Mouse (Mus musculus) heart, embryonic 10.5 days (tissue): Measurements from ENCODE around the gene Il2rg. TPM values are rescaled to one million over a fixed set of nuclear protein-coding genes. Genes with fewer than 3 reads are reported as not detected.

Experiments used
- DNase-seq: peaks from one replicate; pipeline ENCODE4 v3.0.0-alpha.2; 2017; ENCODE audit warnings: low spot score
- H3K27ac ChIP-seq: fragments of 300-500 bp; sonication (generic); 2 replicates; pipeline ENCODE4 v1.5.1; 2016; ENCODE audit warnings: mild to moderate bottlenecking
- H3K27me3 ChIP-seq: fragments of 300-500 bp; sonication (generic); 2 replicates; pipeline ENCODE4 v1.6.1; 2016; ENCODE audit warnings: mild to moderate bottlenecking; ENCODE audit not compliant: poor library complexity, insufficient read depth, severe bottlenecking
- H3K36me3 ChIP-seq: fragments of 300-500 bp; sonication (generic); 2 replicates; pipeline ENCODE4 v1.6.1; 2016; ENCODE audit warnings: mild to moderate bottlenecking, moderate library complexity
- H3K4me1 ChIP-seq: fragments of 300-500 bp; sonication (generic); 2 replicates; pipeline ENCODE4 v1.6.1; 2016; ENCODE audit warnings: mild to moderate bottlenecking
- H3K4me3 ChIP-seq: fragments of 300-500 bp; sonication (generic); 2 replicates; pipeline ENCODE4 v1.5.1; 2016; ENCODE audit warnings: mild to moderate bottlenecking, moderate library complexity
- H3K9me3 ChIP-seq: fragments of 300-500 bp; sonication (generic); 2 replicates; pipeline ENCODE4 v1.6.1; 2016; ENCODE audit warnings: mild to moderate bottlenecking, moderate library complexity
- WGBS: fragments of 180-500 bp; shearing (Covaris S2); methylation state at CpG from one replicate; pipeline ENCODE4 v1.1.7; 2016; 5-methylcytosine and 5-hydroxymethylcytosine counted together
- polyA plus RNA-seq: library from polyadenylated mRNA; unstranded; fragments of >200 nt; fragmentation: Nextera tagmentation; extraction: Ambion mirVana; gene quantifications from 2 replicates; pipeline ENCODE4 v1.2.1, GENCODE M21; 2016

The Il2rg gene
- 12.5 and 13.2 TPM in 2 replicates for polyA plus RNA-seq

GRCm38 (mm10) chrX:101268025-101268754 is at the start of gene Il2rg:
Gene Il2rg, minus strand, starts transcription at chrX:101268255.
- H3K4me3 ChIP-seq = 0 out of 2 replicates have a peak within 1 kb of the TSS, but pooled peaks have one; percentile 1
- H3K4me1 ChIP-seq = peaks cover 18% of the 10 kb centered on the region
- no peaks in the 10 kb centered on the region for H3K9me3 ChIP-seq
- 59% methylated on average over 5 of the region's 5 CpGs for WGBS
- H3K27ac ChIP-seq = 0 out of 2 replicates have a peak within 1 kb of the TSS, but pooled peaks have one; percentile 29
- peaks cover 4% of the 10 kb centered on the region; the same call in 1 of the 2 replicates for H3K27me3 ChIP-seq
- DNase-seq = peak; percentile 33
- no peaks in the 10 kb centered on the region for H3K36me3 ChIP-seq

- H3K27me3 ChIP-seq = peaks cover 25% of the 10 kb centered on the region
Observed at GRCm38 (mm10) chrX:101313625-101314359, 45.7 kb upstream of the Il2rg start.

DNA sequence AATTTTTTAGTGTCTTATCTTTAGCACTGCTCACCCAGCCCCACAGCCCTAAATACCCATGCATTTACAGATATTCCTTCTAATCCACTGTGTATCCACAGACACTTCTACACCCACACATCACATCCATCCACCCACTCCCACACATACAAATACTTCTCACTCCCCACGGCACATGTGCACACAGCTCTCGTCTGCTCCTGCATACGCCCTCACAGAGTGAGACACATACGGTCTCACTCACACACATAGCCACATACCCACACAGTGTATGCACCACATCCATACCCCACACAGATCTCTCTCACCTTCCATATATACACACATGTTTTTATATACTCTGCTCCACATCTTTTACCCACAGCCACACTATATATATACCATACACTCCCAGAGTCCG is 41.2 kb upstream of the Il2rg start:
- no peaks in the 10 kb centered on the region for H3K36me3 ChIP-seq
- 88% methylated on average over 5 of the region's 5 CpGs for WGBS
- peaks cover 58% of the 10 kb centered on the region for H3K27me3 ChIP-seq
- H3K27ac ChIP-seq = no peak overlapping the region
- no peak for DNase-seq
- no peaks in the 10 kb centered on the region; the same call in 1 of the 2 replicates for H3K4me1 ChIP-seq
- no peaks in the 10 kb centered on the region for H3K9me3 ChIP-seq
- H3K4me3 ChIP-seq = no peak overlapping the region

More at GRCm38 (mm10) chrX:101313625-101314359, 45.7 kb upstream of the Il2rg start:
- Histone ChIP-seq H3K36me3 (no peaks in the 10 kb centered on the region), H3K27ac (no peak overlapping the region), H3K4me3 (no peak overlapping the region), H3K9me3 (no peaks in the 10 kb centered on the region), H3K4me1 (no peaks in the 10 kb centered on the region)
- DNase-seq = no peak
- WGBS = 48% methylated on average over 6 of the region's 6 CpGs

DNA sequence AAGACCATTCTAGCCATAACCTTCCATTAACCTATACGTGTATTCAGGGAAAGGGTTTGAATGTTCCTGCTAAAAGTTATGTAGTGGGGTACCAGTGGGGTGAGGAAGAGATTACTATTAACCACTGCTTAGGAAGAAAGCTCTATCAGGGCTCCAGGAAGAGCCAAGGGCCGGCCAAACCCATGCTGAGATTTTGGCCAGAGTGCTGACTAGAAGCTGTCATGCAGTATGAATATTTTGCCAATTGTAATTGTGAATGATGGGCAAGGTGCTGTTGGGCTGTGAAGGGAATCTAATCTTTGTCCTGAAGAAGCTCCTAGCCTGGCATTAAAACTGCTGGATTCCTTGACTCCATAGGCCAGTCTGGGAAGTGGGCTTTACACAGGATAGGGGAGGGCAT is 36.6 kb upstream of the Il2rg start:
- DNase-seq = no peak
- peaks cover 9% of the 10 kb centered on the region; the same call in 1 of the 2 replicates for H3K4me1 ChIP-seq
- no peak overlapping the region for H3K4me3 ChIP-seq
- H3K36me3 ChIP-seq = no peaks in the 10 kb centered on the region
- 43% methylated on average over 2 of the region's 2 CpGs for WGBS
- no peak overlapping the region for H3K27ac ChIP-seq
- H3K9me3 ChIP-seq = no peaks in the 10 kb centered on the region
- peaks cover 61% of the 10 kb centered on the region for H3K27me3 ChIP-seq

DNA sequence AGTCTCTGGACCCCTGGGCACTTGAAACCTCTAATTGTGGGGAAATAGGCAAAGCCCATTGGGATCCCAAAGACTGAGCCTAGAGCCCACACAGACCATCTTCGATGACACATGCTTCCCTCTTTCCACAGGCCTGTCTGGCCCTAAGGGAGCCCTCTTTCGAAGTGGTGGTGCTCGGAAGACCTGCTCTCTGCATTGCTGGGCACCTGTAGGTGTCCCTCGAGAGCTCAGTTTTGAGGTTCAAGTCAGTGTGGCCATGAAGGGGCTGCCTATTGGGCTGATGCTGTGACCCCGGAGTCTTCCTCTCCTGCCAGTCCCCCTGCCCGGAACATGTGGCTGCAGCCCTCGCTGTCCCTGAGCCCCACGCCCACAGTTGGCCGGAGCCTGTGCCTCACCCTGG is 33.6 kb upstream of the Il2rg start:
- Histone ChIP-seq H3K27me3 (peaks cover 53% of the 10 kb centered on the region), H3K4me1 (peaks cover 18% of the 10 kb centered on the region), H3K4me3 (no peak overlapping the region), H3K9me3 (no peaks in the 10 kb centered on the region), H3K27ac (no peak overlapping the region), H3K36me3 (peaks cover 13% of the 10 kb centered on the region; the same call in 1 of the 2 replicates)
- DNase-seq = no peak
- WGBS = 74% methylated on average over 9 of the region's 9 CpGs

GRCm38 (mm10) chrX:101300427-101301030 is 32.5 kb upstream of the Il2rg start:
- Histone ChIP-seq H3K27ac (peak overlapping the region; percentile 10; the same call in 1 of the 2 replicates), H3K4me1 (peaks cover 18% of the 10 kb centered on the region), H3K27me3 (peaks cover 46% of the 10 kb centered on the region), H3K36me3 (peaks cover 24% of the 10 kb centered on the region), H3K4me3 (peak overlapping the region; percentile 50), H3K9me3 (no peaks in the 10 kb centered on the region)
- 32% methylated on average over 13 of the region's 13 CpGs for WGBS
- DNase-seq = no peak

- Histone ChIP-seq H3K27ac (peak overlapping the region; percentile 29; the same call in 1 of the 2 replicates), H3K4me1 (peaks cover 18% of the 10 kb centered on the region), H3K36me3 (peaks cover 30% of the 10 kb centered on the region), H3K9me3 (no peaks in the 10 kb centered on the region), H3K4me3 (peak overlapping the region; percentile 50), H3K27me3 (peaks cover 40% of the 10 kb centered on the region)
- 26% methylated on average over 12 of the region's 13 CpGs for WGBS
- DNase-seq = no peak
Observed at GRCm38 (mm10) chrX:101299473-101300426, 31.7 kb upstream of the Il2rg start.

DNA sequence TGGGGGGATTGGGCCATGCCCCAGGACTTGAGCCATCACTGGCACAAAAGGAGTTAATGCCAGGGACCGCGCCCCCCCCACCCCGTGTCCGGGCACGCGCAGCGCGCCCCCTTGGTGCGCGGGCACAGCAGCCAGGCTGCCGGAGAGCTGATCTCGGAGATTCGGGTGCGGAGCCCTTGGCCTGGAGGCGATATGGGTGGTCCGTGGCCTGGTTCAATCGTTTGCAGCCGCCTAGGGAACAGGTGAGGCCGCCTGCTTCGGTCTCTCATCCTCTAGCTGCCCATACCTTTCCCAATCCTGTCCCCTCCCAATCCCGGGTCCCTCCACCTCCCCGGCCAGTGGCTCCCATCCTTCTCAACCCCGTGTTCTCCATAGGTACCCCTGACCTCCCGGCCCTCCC is 31.0 kb upstream of the Il2rg start, which contains the start of gene Nlgn3:
Nlgn3 (plus strand) TSS at position 114 of the 400 bp plus-strand sequence.
- peaks cover 18% of the 10 kb centered on the region for H3K4me1 ChIP-seq
- peak within 1 kb of the TSS; percentile 50 for H3K4me3 ChIP-seq
- peaks cover 34% of the 10 kb centered on the region for H3K36me3 ChIP-seq
- 33% methylated on average over 23 of the region's 24 CpGs for WGBS
- H3K27me3 ChIP-seq = peaks cover 40% of the 10 kb centered on the region
- peak within 1 kb of the TSS; percentile 29; the same call in 1 of the 2 replicates for H3K27ac ChIP-seq
- no peaks in the 10 kb centered on the region for H3K9me3 ChIP-seq
- DNase-seq = no peak

DNA sequence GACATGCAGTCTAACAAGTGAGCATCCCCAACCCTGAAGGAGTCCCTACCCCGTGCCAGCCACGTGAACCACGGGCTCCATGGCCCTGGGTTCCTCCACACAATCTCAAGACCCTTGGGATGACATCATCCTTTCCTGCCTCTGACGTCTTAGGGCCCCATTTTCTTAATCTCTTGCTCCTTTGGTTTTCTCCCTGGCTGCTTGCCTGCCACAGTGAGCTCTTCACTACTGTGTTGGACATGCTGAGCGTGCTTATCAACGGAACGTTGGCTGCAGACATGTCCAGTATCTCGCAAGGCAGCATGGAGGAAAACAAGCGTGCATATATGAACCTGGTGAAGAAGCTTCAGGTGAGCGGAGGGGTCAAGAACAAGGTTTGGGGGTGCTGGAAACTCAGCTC is 22.1 kb upstream of the Il2rg start:
- DNase-seq = no peak
- H3K4me3 ChIP-seq = no peak overlapping the region
- no peaks in the 10 kb centered on the region for H3K9me3 ChIP-seq
- 78% methylated on average over 10 of the region's 10 CpGs for WGBS
- peaks cover 89% of the 10 kb centered on the region for H3K36me3 ChIP-seq
- peaks cover 17% of the 10 kb centered on the region; the same call in 1 of the 2 replicates for H3K27me3 ChIP-seq
- no peak overlapping the region for H3K27ac ChIP-seq
- no peaks in the 10 kb centered on the region for H3K4me1 ChIP-seq

- 85% methylated on average over 7 of the region's 7 CpGs for WGBS
- Histone ChIP-seq H3K27ac (no peak overlapping the region), H3K4me3 (no peak overlapping the region), H3K4me1 (no peaks in the 10 kb centered on the region), H3K9me3 (no peaks in the 10 kb centered on the region), H3K27me3 (peaks cover 17% of the 10 kb centered on the region; the same call in 1 of the 2 replicates), H3K36me3 (peaks cover 94% of the 10 kb centered on the region)
- no peak for DNase-seq
Observed at GRCm38 (mm10) chrX:101289037-101289436, 21.0 kb upstream of the Il2rg start.

DNA sequence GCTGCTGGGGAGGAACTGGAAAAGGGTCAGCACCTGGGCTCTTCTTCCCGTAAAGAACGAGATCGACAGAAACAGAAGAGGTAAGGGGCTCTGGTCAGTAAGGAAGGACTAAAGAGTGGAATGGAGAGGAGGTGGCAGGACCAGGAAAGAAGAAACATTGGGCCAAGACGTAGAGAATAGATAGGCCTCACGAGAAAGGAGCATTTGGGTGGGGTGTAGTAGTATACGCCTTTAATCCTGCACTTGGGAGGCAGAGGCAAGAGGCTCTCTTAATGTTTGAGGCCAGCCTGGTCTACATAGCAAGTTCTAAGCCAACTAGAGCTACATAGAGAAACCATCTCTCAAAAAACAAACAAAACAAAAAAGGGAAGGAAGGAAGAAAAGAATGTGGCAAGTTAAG is 20.4 kb upstream of the Il2rg start:
- Histone ChIP-seq H3K4me1 (no peaks in the 10 kb centered on the region), H3K9me3 (no peaks in the 10 kb centered on the region), H3K36me3 (peaks cover 94% of the 10 kb centered on the region), H3K4me3 (no peak overlapping the region), H3K27me3 (peaks cover 16% of the 10 kb centered on the region; the same call in 1 of the 2 replicates), H3K27ac (no peak overlapping the region)
- DNase-seq = no peak
- WGBS = 80% methylated on average over 6 of the region's 6 CpGs

DNA sequence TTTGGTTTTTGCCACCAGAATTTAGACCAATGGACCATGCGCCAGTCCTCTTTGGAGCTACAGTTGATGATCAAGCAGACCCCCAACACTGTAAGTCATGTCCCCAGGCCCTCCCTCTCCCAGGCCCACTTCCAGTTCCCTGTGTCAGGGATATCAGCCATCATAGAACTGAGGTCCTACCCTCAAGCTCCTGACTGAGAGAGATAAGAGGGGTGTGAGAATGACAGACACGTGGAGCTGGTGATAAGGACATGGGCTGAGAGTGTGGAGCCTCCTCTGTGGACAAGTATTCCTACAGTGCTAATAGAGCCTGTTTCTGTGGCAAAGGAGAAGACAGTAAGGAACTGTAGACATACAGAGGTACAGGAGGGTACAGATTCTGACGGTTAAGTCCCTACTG is 19.5 kb upstream of the Il2rg start:
- H3K27ac ChIP-seq = no peak overlapping the region
- no peak overlapping the region for H3K4me3 ChIP-seq
- WGBS = 55% methylated on average over 3 of the region's 3 CpGs
- peaks cover 94% of the 10 kb centered on the region for H3K36me3 ChIP-seq
- DNase-seq = peak; percentile 78
- H3K4me1 ChIP-seq = no peaks in the 10 kb centered on the region
- peaks cover 7% of the 10 kb centered on the region; the same call in 1 of the 2 replicates for H3K27me3 ChIP-seq
- H3K9me3 ChIP-seq = no peaks in the 10 kb centered on the region
